Mouse (Mus musculus): ENCODE measurements at regions not wholly inside any gene's neighbourhood (a gene's known extent, or its start where the extent isn't known, plus 50 kb on each side); places are given as distances from the start of the nearest gene placed in this dataset.

- DNase-seq (ENCODE audit: low spot score) = no peak
- no peak overlapping the region for H3K27ac ChIP-seq
- H3K4me3 ChIP-seq = no peak overlapping the region
- 87% methylated on average over 3 of the region's 3 CpGs for WGBS
- H3K9me3 ChIP-seq (replicated peaks) = no peaks in the 10 kb centered on the region
- no peaks in the 10 kb centered on the region for H3K27me3 ChIP-seq (ENCODE audit: low read depth, poor library complexity, severe bottlenecking)
- H3K36me3 ChIP-seq = no peaks in the 10 kb centered on the region
- peaks cover 11% of the 10 kb centered on the region for H3K4me1 ChIP-seq
Measured at GRCm38 (mm10) chr10:8095206-8095605, 139.2 kb upstream of the Tab2 start.

GRCm38 (mm10) chr10:8091871-8092552 is 136.0 kb upstream of the Tab2 start:
- WGBS = 78% methylated on average over 8 of the region's 8 CpGs
- no peaks in the 10 kb centered on the region for H3K27me3 ChIP-seq (ENCODE audit: low read depth, poor library complexity, severe bottlenecking)
- peaks cover 11% of the 10 kb centered on the region for H3K4me1 ChIP-seq
- no peak overlapping the region for H3K27ac ChIP-seq
- H3K36me3 ChIP-seq = no peaks in the 10 kb centered on the region
- no peak for DNase-seq (ENCODE audit: low spot score)
- no peak overlapping the region for H3K4me3 ChIP-seq
- no peaks in the 10 kb centered on the region for H3K9me3 ChIP-seq (replicated peaks)

DNA sequence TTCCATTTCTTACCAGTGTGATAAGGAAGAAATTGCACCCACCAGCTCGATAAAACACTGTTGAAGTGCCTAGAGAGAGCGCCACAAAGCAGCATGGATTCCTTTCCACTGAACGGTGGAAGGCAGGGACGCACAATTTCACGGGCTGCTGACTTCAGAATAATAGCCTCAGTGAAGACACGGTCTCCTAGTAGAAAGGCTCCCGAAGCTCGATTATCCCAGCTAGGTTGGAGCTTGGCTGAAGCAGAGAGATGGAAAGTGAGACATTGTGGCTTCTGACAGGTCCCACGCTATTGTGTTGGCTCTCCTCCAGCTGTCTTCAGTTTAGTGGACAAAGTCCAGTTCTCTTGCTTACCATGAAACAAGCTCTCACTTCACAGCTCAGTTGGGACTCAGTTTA is 133.3 kb upstream of the Tab2 start:
- no peak overlapping the region for H3K4me3 ChIP-seq
- H3K27me3 ChIP-seq (ENCODE audit: low read depth, poor library complexity, severe bottlenecking) = no peaks in the 10 kb centered on the region

DNA sequence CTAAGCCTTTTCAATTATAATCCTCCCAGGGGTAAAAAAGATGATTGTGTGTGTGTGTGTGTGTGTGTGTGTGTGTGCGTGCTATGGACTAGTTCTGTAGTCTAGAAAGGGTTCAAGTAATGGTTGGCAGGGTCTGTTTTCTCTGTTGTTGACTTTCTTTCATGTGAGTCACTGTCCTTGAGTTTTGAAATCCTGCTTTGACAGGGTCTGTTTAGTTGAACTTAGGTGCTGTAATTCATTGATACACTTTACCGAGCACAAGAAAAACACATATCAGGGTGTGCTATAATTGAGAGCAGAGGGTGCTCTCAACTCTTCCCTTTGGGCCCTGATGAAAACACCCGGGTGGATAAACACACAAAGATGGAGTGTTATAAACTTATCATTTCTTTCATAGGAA is 132.7 kb upstream of the Tab2 start:
- Histone ChIP-seq H3K9me3 (replicated peaks) (no peaks in the 10 kb centered on the region), H3K27me3 (ENCODE audit: low read depth, poor library complexity, severe bottlenecking) (no peaks in the 10 kb centered on the region), H3K4me3 (no peak overlapping the region), H3K36me3 (no peaks in the 10 kb centered on the region), H3K4me1 (peaks cover 6% of the 10 kb centered on the region; the same call in 1 of the 2 replicates), H3K27ac (no peak overlapping the region)
- no peak for DNase-seq (ENCODE audit: low spot score)
- 87% methylated on average over 3 of the region's 3 CpGs for WGBS

More for the DNA sequence above, 133.3 kb upstream of the Tab2 start:
- Histone ChIP-seq H3K9me3 (replicated peaks) (no peaks in the 10 kb centered on the region), H3K4me1 (peaks cover 6% of the 10 kb centered on the region; the same call in 1 of the 2 replicates), H3K27ac (no peak overlapping the region), H3K36me3 (no peaks in the 10 kb centered on the region)
- DNase-seq (ENCODE audit: low spot score) = no peak
- WGBS = 78% methylated on average over 9 of the region's 9 CpGs

- 93% methylated on average over 3 of the region's 3 CpGs for WGBS
- no peak overlapping the region for H3K4me3 ChIP-seq
- H3K4me1 ChIP-seq = peaks cover 6% of the 10 kb centered on the region; the same call in 1 of the 2 replicates
- no peak overlapping the region for H3K27ac ChIP-seq
- no peaks in the 10 kb centered on the region for H3K27me3 ChIP-seq (ENCODE audit: low read depth, poor library complexity, severe bottlenecking)
- no peaks in the 10 kb centered on the region for H3K9me3 ChIP-seq (replicated peaks)
- no peaks in the 10 kb centered on the region for H3K36me3 ChIP-seq
- DNase-seq (ENCODE audit: low spot score) = no peak
Measured at GRCm38 (mm10) chr10:8088321-8088720, 132.3 kb upstream of the Tab2 start.

DNA sequence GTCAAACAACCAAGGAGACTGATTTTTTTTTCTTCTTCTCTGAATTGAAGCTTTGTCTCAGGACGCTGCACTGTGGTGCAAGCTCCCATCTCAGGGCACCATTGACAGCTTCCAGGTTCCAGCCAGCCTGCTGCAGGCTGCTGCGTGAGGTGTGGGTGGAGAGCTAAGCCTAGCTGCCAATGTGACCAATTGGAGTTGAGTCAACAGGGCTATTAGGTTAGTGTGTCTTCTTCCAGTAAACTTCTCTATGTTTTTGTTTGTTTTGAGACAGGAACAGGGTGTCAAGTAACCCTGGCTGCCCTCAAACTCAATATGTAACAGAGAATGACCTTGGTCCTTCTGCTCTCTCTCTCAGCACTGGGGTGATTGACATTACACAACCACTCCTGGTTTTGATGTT is 131.1 kb upstream of the Tab2 start:
- H3K4me1 ChIP-seq = peaks cover 6% of the 10 kb centered on the region; the same call in 1 of the 2 replicates
- 50% methylated on average over 2 of the region's 2 CpGs for WGBS
- no peaks in the 10 kb centered on the region for H3K27me3 ChIP-seq (ENCODE audit: low read depth, poor library complexity, severe bottlenecking)
- H3K36me3 ChIP-seq = no peaks in the 10 kb centered on the region
- DNase-seq (ENCODE audit: low spot score) = no peak
- H3K27ac ChIP-seq = no peak overlapping the region
- no peaks in the 10 kb centered on the region for H3K9me3 ChIP-seq (replicated peaks)
- no peak overlapping the region for H3K4me3 ChIP-seq

GRCm38 (mm10) chr10:8086442-8086841 is 130.4 kb upstream of the Tab2 start:
- WGBS = 82% methylated on average over 4 of the region's 4 CpGs
- Histone ChIP-seq H3K4me1 (peaks cover 4% of the 10 kb centered on the region; the same call in 1 of the 2 replicates), H3K27me3 (ENCODE audit: low read depth, poor library complexity, severe bottlenecking) (no peaks in the 10 kb centered on the region), H3K4me3 (no peak overlapping the region), H3K36me3 (no peaks in the 10 kb centered on the region), H3K9me3 (replicated peaks) (no peaks in the 10 kb centered on the region), H3K27ac (no peak overlapping the region)
- DNase-seq (ENCODE audit: low spot score) = no peak

DNA sequence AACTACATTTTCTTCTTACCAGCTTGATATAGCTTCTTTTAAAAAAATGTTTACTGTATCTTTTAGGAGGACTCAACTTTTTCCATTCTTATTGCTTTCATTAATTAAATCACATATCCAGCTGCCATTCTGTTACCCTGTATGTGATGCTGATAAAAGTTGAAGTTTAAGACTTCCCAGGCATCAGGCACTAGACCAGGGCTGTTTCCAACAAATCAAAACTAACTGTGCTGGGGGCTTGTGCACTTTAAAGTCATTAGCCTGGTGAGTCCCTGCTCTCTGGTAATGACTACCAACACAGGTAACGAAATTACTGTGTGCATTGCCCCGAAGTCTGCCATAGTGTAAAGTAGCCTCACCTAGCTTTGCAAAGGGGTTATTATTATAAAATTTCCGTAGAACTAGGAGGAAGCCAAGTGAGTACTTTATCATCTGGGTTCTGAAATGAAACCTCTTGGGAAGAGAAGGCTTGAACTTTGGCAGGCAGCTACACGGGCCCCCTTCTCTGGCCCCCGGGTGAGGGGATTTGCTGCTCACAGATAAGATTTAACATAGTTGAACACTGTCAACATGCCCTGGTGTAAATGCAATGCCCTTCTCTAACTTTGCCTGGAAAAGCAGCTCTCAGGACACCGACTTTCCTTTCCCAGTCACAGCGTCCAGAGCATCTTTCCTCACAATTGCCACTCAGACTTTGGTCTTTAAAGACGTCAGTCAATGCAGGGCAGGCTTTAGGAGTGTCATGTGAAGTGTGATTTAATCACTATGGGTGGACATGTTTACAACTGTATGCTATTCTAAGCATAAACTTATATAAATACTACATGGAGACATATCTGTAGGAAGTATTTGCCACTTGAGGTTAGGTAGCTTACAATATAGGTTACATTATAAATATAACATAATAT is 122.1 kb upstream of the Tab2 start:
- Histone ChIP-seq H3K36me3 (no peaks in the 10 kb centered on the region), H3K4me3 (no peak overlapping the region), H3K27me3 (ENCODE audit: low read depth, poor library complexity, severe bottlenecking) (no peaks in the 10 kb centered on the region), H3K27ac (no peak overlapping the region), H3K9me3 (replicated peaks) (no peaks in the 10 kb centered on the region), H3K4me1 (no peaks in the 10 kb centered on the region)
- WGBS = 71% methylated on average over 8 of the region's 8 CpGs
- DNase-seq (ENCODE audit: low spot score) = no peak

DNA sequence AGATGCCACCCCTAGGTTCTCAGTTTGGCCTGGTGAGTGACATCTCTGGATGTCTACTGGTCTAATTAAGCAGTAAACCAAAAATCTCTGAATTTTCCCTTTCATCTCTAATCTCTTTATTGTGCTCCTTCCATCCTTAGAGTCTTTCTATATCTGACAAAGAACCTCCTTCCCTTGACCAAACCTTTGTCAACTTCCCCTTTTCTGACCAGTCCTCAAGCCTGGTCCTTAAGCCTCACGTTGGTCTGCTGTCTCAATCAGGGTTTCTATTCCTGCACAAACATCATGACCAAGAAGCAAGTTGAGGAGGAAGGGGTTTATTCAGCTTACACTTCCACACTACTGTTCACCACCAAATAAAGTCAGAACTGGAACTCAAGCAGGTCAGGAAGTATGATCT is 116.4 kb upstream of the Tab2 start:
- no peak for DNase-seq (ENCODE audit: low spot score)
- H3K36me3 ChIP-seq = no peaks in the 10 kb centered on the region
- H3K27me3 ChIP-seq (ENCODE audit: low read depth, poor library complexity, severe bottlenecking) = no peaks in the 10 kb centered on the region
- H3K27ac ChIP-seq = no peak overlapping the region
- H3K9me3 ChIP-seq (replicated peaks) = no peaks in the 10 kb centered on the region
- 79% methylated on average over 1 of the region's 1 CpGs for WGBS
- peaks cover 21% of the 10 kb centered on the region for H3K4me1 ChIP-seq
- no peak overlapping the region for H3K4me3 ChIP-seq

DNA sequence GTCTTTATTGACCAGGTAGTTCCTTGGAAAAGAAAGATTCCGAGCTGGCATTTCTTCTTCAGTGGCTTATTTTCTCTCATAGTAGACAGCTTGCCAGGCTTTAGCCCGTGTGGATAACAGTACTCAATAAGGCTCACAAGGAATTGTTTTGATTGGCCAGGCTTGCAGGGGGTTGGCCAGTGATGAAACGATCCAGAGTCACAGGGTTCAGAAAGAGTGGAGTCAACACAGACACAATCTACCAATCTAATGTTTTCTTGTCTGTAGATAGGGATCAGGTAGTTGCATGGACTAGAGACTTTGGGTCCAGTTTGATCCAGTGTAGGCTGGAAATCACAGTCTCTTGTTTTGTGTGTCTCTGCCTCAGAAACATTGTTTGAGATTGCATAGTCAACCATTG is 115.8 kb upstream of the Tab2 start:
- DNase-seq (ENCODE audit: low spot score) = no peak
- no peak overlapping the region for H3K27ac ChIP-seq
- WGBS = 81% methylated on average over 3 of the region's 3 CpGs

DNA sequence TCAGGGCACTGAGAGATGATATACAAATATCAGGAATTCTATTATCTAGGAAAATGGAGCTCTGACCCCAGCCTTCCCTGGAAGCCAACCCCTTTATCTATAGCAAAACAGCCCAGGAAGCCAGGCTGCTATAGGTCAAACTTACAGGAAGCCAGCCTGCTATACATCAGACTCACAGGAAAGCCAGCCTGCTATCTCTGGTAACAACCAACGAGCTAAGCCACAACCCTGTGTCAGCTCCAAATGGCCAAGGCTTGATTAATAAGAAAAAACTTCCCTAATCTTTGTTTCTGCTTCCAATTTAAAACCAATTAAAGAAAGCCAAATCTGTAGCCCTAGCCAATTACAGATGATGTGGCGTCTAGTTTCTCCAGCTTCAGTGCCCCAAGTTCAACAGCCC is 114.4 kb upstream of the Tab2 start:
- WGBS = 10% methylated on average over 2 of the region's 2 CpGs
- Histone ChIP-seq H3K27ac (no peak overlapping the region; the same call in 1 of the 2 replicates), H3K9me3 (replicated peaks) (no peaks in the 10 kb centered on the region), H3K27me3 (ENCODE audit: low read depth, poor library complexity, severe bottlenecking) (no peaks in the 10 kb centered on the region), H3K36me3 (no peaks in the 10 kb centered on the region), H3K4me3 (no peak overlapping the region), H3K4me1 (peaks cover 21% of the 10 kb centered on the region)
- no peak for DNase-seq (ENCODE audit: low spot score)

More for the DNA sequence above, 115.8 kb upstream of the Tab2 start:
- H3K9me3 ChIP-seq (replicated peaks) = no peaks in the 10 kb centered on the region
- no peaks in the 10 kb centered on the region for H3K27me3 ChIP-seq (ENCODE audit: low read depth, poor library complexity, severe bottlenecking)
- H3K4me1 ChIP-seq = peaks cover 21% of the 10 kb centered on the region
- no peak overlapping the region for H3K4me3 ChIP-seq
- no peaks in the 10 kb centered on the region for H3K36me3 ChIP-seq

DNA sequence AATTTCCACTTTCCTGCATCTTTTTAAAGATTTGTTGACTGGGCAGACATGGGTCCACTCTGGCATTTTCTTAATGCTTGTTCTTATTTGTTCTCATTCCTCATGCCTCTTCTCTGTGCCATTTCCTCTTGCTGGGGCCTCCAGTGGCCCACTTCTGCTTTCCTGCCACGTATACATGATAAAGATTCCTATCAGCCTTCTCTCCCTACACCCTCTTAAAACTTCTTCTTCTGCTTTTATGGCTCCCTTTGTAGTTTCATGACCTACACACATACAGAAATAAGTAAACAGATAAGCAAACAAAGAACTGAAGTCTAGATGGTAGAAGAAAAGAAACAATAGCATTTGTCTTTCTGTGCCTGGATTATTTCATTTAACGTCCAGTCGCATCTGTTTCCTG is 110.9 kb upstream of the Tab2 start:
- no peak overlapping the region for H3K4me3 ChIP-seq
- DNase-seq (ENCODE audit: low spot score) = no peak
- H3K4me1 ChIP-seq = peaks cover 21% of the 10 kb centered on the region
- H3K27ac ChIP-seq = no peak overlapping the region
- H3K27me3 ChIP-seq (ENCODE audit: low read depth, poor library complexity, severe bottlenecking) = no peaks in the 10 kb centered on the region
- no peaks in the 10 kb centered on the region for H3K36me3 ChIP-seq
- no peaks in the 10 kb centered on the region for H3K9me3 ChIP-seq (replicated peaks)
- 81% methylated on average over 3 of the region's 3 CpGs for WGBS

GRCm38 (mm10) chr10:8065746-8066145 is 109.7 kb upstream of the Tab2 start:
- Histone ChIP-seq H3K4me3 (no peak overlapping the region), H3K36me3 (no peaks in the 10 kb centered on the region), H3K4me1 (peaks cover 14% of the 10 kb centered on the region), H3K27me3 (ENCODE audit: low read depth, poor library complexity, severe bottlenecking) (no peaks in the 10 kb centered on the region), H3K27ac (no peak overlapping the region), H3K9me3 (replicated peaks) (no peaks in the 10 kb centered on the region)
- 81% methylated on average over 8 of the region's 8 CpGs for WGBS
- no peak for DNase-seq (ENCODE audit: low spot score)
